Mouse (Mus musculus) gastrocnemius, postnatal 25 days (tissue): ENCODE results near the gene Inpp5a. TPM values are rescaled to one million over a fixed set of nuclear protein-coding genes. Genes with fewer than 3 reads are reported as not detected.

Experiments
- DNase-seq: peaks from one replicate; pipeline ENCODE4 v3.0.0; 2022
- long read RNA-seq, 2 experiments: library from polyadenylated mRNA; stranded (forward); transcript quantifications; one replicate each; pipeline ENCODE4 v2.0.0; 2021
- total RNA-seq, 2 experiments: library from RNA; stranded (reverse); gene quantifications; 1 replicate in 1 of 2; 2 replicates in 1 of 2; pipeline ENCODE4 v1.2.3; 2021

Inpp5a gene
- total RNA-seq = 10 to 100 TPM; 59.6 to 69.6 TPM
- long read RNA-seq, experiment 1, transcript Inpp5a-203 (16 exons, 2,826 nt) = major isoform, 57 of 74 reads
- long read RNA-seq, experiment 1, partial matches to known transcripts = 12 of 74 reads
- long read RNA-seq, experiment 1, other reads (novel, unspliced or antisense) = 5 of 74 reads
- long read RNA-seq, experiment 2, transcript Inpp5a-203 (16 exons, 2,826 nt) = major isoform, 88 of 111 reads
- long read RNA-seq, experiment 2, partial matches to known transcripts = 13 of 111 reads
- long read RNA-seq, experiment 2, other reads (novel, unspliced or antisense) = 8 of 111 reads

- peak; percentile 100 for DNase-seq
Measured at GRCm38 (mm10) chr7:139388670-139389212, at the start of gene Inpp5a. TSS of gene Inpp5a (plus strand) at chr7:139389109.

- DNase-seq = no peak
Measured at GRCm38 (mm10) chr7:139339184-139339583, 49.7 kb upstream of the Inpp5a start.

- no peak for DNase-seq
Measured at GRCm38 (mm10) chr7:139341020-139341660, 47.8 kb upstream of the Inpp5a start.

GRCm38 (mm10) chr7:139342809-139343208 lies 46.1 kb upstream of the Inpp5a start:
- DNase-seq = no peak

- no peak for DNase-seq
Measured at GRCm38 (mm10) chr7:139347051-139347450, 41.9 kb upstream of the Inpp5a start.

- no peak for DNase-seq
Measured at GRCm38 (mm10) chr7:139350606-139351005, 38.3 kb upstream of the Inpp5a start.

- DNase-seq = no peak
Measured at GRCm38 (mm10) chr7:139354370-139355139, 34.4 kb upstream of the Inpp5a start.

DNA sequence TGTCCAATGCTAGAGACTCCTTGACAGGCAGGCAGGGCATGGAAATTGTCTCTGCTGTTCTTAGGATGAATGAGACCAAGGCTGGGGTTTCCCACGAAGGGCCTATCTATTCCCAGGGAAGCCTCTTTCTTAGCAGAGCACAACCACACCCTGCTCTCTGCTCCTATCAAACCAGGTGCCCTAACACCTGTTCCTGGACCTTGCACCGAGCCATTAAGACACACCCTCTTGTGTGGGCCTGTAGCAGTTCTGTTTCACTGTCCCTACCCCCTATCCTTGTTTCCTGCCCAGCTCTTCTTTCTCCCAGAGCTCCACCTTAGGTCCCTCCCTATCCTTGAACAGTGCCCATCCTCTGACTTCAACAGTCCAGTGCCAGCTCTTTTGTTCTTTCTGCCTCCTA lies 31.9 kb upstream of the Inpp5a start:
- DNase-seq = no peak

DNA sequence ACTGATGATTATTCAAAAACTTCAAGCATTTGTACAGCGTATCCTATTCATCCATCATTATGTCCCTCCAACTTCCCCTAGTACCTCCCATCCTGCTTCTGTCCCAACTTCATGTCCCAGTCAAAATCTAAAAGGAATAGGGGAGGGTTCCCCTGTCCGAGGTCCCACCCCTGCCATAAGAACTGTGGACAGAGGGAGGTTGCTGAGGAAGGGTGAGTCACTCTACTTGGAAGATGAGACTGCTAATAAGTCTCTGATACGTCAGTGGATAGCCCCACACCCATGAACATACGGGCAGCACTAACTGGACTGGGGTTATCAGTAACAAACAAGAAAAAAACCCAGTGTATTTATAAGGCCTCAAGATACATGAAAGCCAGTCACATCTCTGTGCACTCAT lies 29.0 kb upstream of the Inpp5a start:
- DNase-seq = no peak

DNA sequence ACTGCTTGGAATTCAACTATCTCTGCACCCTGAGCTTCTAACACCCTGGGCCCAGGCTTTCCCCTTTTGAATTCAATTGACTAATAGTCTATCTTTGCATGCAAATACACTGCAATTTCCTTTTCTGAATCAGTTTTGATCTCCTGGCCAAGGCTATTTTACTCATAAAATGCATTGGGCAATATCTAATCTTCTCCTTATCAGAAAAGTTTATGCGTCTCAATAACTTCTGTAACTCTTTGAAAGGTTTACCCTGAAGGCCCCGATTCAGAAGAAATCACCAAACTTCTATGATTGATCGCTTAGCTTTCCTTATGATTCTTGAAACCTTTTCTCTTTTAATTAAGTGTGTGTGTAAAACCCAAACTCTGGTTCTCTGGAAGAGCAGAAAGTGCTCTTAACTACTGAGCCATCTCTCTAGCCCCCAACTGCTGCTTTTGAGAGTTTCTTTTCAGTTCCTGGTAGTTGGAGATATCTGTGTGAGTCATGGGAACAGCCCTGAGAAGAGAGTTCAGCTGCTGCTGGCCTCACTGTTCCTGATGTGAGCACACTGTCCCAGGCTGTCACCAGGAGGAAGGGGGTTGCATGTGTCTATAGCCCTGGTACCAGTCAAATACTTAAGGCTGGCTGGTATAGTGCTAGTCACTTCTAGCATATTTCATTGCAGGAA lies 27.9 kb upstream of the Inpp5a start:
- DNase-seq = no peak

DNA sequence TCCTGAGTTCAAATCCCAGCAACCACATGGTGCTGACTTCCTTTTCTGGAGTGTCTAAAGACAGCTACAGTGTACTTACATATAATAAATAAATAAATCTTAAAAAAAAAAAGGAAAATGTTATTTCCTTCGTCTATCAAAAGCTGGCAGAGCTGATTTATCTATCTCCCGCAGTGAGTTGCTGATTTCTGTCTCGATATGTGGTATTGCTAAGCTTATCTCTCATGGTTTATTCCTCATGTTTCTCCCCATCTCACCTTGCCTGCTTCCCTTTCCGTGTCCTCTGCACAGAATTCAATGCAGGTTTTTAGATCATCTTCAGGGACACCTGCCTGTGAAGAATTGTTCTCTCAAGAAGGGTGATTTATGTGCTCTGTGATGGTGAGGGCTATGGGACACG lies 27.1 kb upstream of the Inpp5a start:
- no peak for DNase-seq

DNA sequence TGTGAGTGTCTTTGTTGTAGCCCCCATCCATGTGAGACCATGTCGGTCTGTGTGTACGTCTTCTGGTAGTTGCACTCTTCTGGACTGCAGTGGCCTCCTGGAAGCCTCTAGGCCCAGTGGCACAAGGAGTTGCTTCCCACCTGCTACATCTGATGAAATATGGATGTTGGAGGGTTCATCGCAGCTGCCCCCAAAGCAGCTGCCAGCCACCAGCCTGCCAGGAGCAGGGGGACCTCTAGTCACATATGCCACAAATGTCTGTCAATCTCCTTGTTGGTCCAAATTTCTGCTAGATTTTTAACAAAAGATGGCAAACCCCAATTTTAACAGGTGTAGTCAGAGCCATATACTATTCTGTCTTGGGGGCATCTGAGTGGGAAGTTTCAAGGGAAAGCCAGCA lies 26.4 kb upstream of the Inpp5a start:
- DNase-seq = no peak

GRCm38 (mm10) chr7:139363281-139364004 lies 25.5 kb upstream of the Inpp5a start:
- peak; percentile 59 for DNase-seq

DNA sequence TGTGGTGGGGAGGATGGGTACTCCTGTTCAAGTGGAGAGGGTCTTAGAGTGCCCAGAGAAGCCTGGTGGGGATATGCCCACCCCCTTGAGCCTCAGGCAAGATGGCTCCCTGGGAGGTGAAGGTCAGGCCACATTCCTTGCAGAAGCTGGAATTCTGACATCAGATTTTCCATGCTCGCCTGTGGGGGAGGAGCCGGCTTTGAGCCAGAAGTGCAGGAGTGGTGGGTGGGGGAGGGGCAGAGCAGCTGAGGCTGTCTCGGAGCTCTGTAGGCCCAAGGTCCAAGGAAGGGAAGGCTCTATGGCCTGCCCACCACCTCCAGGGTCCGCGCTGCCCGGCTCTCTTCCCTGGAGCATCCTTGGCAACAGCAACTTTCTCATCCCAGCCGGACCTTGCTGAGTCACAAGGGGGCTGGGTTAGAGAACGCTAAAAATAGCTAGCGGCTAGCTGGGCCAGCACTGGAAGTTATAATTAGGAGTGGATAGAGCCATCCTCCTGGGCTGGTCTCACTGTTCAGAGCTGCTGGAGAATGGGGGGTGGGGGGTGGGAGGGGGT lies 24.8 kb upstream of the Inpp5a start:
- peak; percentile 80 for DNase-seq

DNA sequence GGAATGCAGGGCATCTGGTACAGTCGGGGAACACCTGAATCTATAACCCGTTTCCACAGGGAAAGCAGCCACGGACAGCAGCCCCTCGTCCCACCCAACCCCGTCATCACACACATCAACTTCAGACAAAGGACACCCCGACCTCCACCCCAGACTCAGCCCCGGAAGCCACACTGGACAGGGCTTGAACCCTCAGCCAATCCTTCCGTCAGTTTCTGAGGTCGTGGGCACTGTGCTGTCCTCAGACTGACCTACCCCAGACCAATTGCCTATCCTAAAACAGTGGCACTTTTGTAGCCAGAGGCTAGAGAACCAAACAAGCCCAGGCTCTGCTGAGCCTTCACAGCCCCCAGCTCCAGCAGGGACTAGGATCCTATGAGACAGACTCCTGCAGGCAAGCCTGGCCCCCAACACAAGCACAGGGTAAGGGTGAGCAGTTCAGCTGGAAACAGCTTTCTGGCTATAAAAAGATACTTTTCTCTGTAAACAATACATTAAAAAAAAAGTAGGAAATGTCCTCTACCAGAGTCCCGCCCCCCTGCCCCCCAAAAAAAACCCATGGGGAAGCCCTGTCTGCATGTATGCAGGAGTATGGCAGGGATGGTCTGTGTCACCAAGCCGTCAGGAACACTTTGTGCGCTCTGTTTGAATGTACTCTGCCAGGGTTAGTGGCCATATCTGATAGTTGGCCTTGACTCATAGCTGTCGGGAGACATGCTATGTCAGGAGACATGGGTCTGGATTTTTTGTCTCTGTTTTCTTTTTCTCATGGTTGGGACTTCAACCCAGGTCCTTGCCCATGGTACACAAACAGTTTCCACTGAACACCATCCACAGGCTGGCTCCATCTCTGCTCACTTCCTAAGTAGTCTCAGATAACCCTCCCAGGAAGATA lies 23.7 kb upstream of the Inpp5a start:
- no peak for DNase-seq

- DNase-seq = no peak
Measured at GRCm38 (mm10) chr7:139366131-139366530, 22.8 kb upstream of the Inpp5a start.

DNA sequence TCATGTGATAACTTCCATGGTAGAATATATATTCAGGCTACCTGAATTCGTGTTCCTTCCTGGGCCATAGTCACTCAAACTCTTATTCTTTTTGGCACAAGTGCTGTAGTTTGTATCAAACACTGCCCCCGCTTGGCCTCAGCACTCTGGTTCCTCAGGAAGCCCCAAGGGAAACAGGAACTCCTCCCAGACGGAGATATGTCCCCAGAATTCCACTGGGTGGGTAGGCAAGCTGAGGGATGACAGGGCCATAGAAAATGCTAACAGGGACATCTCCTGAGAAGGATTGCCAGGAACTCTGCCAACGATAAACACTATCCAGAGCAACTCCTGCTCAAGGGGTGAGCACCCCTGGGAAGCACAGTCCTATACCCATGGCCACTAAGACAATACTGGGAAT lies 22.4 kb upstream of the Inpp5a start:
- peak; percentile 31 for DNase-seq

- no peak for DNase-seq
Measured at GRCm38 (mm10) chr7:139368218-139368617, 20.7 kb upstream of the Inpp5a start.

DNA sequence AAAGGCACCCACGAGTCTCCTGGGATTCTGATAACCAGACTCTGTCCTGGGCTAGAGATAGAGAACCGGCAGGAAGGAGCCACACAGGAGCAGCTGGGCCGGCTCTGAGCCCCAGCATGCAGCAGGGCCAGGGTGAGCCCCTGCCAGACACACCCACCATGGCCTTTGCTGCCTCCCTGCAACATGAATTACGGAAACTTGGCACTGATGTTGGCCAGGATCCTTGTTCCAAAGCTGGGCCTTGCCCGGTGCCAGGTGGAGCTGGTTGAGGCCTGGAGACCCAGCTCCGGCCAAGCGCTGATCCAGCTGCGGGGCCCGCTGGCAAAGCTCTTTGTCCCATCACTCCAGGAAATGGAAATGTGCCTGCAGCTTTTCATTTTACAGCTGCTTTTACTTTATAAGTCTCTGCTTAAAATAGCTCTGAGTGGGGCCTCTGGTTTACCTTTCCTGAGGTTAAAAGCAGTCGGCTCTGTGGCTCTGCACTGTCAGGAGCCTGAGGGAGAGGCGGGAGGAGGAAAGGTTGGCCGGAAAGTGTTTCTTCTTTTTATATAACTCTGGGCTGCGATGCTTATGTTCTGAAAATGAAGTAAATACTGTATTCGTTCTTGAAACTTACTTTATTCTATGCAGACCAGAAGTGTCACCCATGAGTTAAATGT lies 20.1 kb upstream of the Inpp5a start:
- peak; percentile 92 for DNase-seq
